Mouse (Mus musculus) kidney, adult 9 months (tissue): ENCODE data around the gene Zfp60.

Experiments
- DNase-seq: peaks from one replicate; pipeline ENCODE4 v3.0.0; 2022

The Zfp60 gene

GRCm38 (mm10) chr7:27794566-27794965 is 63.4 kb downstream of the Zfp60 start:
- no peak for DNase-seq

GRCm38 (mm10) chr7:27797906-27798811 is 67.0 kb downstream of the Zfp60 start:
- DNase-seq = no peak

- DNase-seq = peak; percentile 30
Observed at GRCm38 (mm10) chr7:27801137-27801536, 69.9 kb downstream of the Zfp60 start.

GRCm38 (mm10) chr7:27802986-27803385 is 71.8 kb downstream of the Zfp60 start:
- DNase-seq = peak; percentile 13
